Mouse (Mus musculus) midbrain, postnatal 0 days (tissue): Measurements from ENCODE around the gene Slc2a5. TPM values are rescaled to one million over a fixed set of nuclear protein-coding genes. Genes with fewer than 3 reads are reported as not detected.

ENCODE experiments used
- ATAC-seq: fragments of 200-750 bp; cut with Nextera tagmentation; 2 replicates; pipeline ENCODE4 v1.8.0; 2017; ENCODE audit warnings: moderate number of reproducible peaks, mild to moderate bottlenecking, moderate TSS enrichment, moderate library complexity; ENCODE audit not compliant: low FRiP score
- DNase-seq: peaks from one replicate; pipeline ENCODE4 v3.0.0-alpha.2; 2015; ENCODE audit warnings: low spot score
- H3K27ac ChIP-seq: fragments of 300-500 bp; sonication (generic); 2 replicates; pipeline ENCODE4 v1.5.1; 2014; ENCODE audit warnings: low read depth, mild to moderate bottlenecking, low read length, mixed read lengths
- H3K27me3 ChIP-seq: fragments of 300-500 bp; sonication (generic); 2 replicates; pipeline ENCODE4 v1.6.1; 2014; ENCODE audit warnings: low read length, control low read depth, mixed read lengths; ENCODE audit not compliant: insufficient read depth
- H3K36me3 ChIP-seq: fragments of 300-500 bp; sonication (generic); 2 replicates; pipeline ENCODE4 v1.6.1; 2014; ENCODE audit warnings: low read length, control low read depth, mixed read lengths; ENCODE audit not compliant: insufficient read depth
- H3K4me1 ChIP-seq: fragments of 300-500 bp; sonication (generic); 2 replicates; pipeline ENCODE4 v1.6.1; 2014; ENCODE audit warnings: mild to moderate bottlenecking, control low read depth, antibody characterized with exemption, low read length, mixed read lengths; ENCODE audit not compliant: insufficient read depth
- H3K4me2 ChIP-seq: fragments of 300-500 bp; sonication (generic); 2 replicates; pipeline ENCODE4 v1.6.1; 2014; ENCODE audit warnings: low read depth, mild to moderate bottlenecking, low read length, mixed read lengths; ENCODE audit not compliant: poor library complexity, severe bottlenecking
- H3K4me3 ChIP-seq: fragments of 300-500 bp; sonication (generic); 2 replicates; pipeline ENCODE4 v1.5.1; 2014; ENCODE audit warnings: low read depth, mild to moderate bottlenecking, low read length, moderate library complexity
- H3K9ac ChIP-seq: fragments of 300-500 bp; sonication (generic); replicated peaks from 2 replicates; pipeline ENCODE4 v1.6.1; 2014; ENCODE audit warnings: mild to moderate bottlenecking, low read length, moderate library complexity, mixed read lengths; ENCODE audit not compliant: poor library complexity, severe bottlenecking
- H3K9me3 ChIP-seq: fragments of 300-500 bp; sonication (generic); 2 replicates; pipeline ENCODE4 v1.6.1; 2016; ENCODE audit warnings: low read length, control low read depth
- CTCF ChIP-seq: IDR thresholded peaks from 2 replicates; pipeline ENCODE4 v1.5.1; 2016; ENCODE audit warnings: antibody characterized with exemption, mild to moderate bottlenecking
- WGBS: fragments of 180-500 bp; shearing (Covaris S2); extraction: QIAGEN DNeasy Blood & Tissue Kit; methylation state at CpG from one replicate; pipeline ENCODE4 v1.1.7; 2014; 5-methylcytosine and 5-hydroxymethylcytosine counted together
- polyA plus RNA-seq: library from polyadenylated mRNA; unstranded; fragments of >200 nt; fragmentation: Nextera tagmentation; extraction: Ambion mirVana; gene quantifications from 2 replicates; pipeline ENCODE4 v1.2.1, GENCODE M21; 2015
- total RNA-seq: library from RNA; depleted of rRNA; stranded (reverse); fragments of >200 nt; gene quantifications from 2 replicates; pipeline ENCODE4 v1.2.3, GENCODE M21; 2014

Slc2a5 gene
- total and polyA plus RNA-seq, 2 experiments from 2014 or later, result 3.2 to 4.3 TPM

- H3K4me2 ChIP-seq, result no peak overlapping the region
- no peak overlapping the region for H3K9ac ChIP-seq
- WGBS, result 85% methylated on average over 7 of the region's 7 CpGs
- peaks cover 3% of the 10 kb centered on the region; the same call in 1 of the 2 replicates for H3K4me1 ChIP-seq
- no peak overlapping the region for H3K27ac ChIP-seq
- H3K27me3 ChIP-seq, result no peaks in the 10 kb centered on the region
- no peaks in the 10 kb centered on the region for H3K36me3 ChIP-seq
- no peak for TF ChIP-seq CTCF
- H3K9me3 ChIP-seq, result no peaks in the 10 kb centered on the region
- H3K4me3 ChIP-seq, result no peak overlapping the region
- no peak for DNase-seq
- 0 out of 2 replicates have a peak, but pooled peaks have one; percentile 3 for ATAC-seq
Measured at GRCm38 (mm10) chr4:150137368-150138083, 18.4 kb downstream of the Slc2a5 start.

- Histone ChIP-seq H3K27me3 (no peaks in the 10 kb centered on the region), H3K9me3 (no peaks in the 10 kb centered on the region), H3K27ac (0 out of 2 replicates have a peak overlapping the region, but pooled peaks have one; percentile 51), H3K9ac (0 out of 2 replicates have a peak overlapping the region, but pooled peaks have one; percentile 37), H3K4me1 (peaks cover 3% of the 10 kb centered on the region; the same call in 1 of the 2 replicates), H3K4me3 (peak overlapping the region; percentile 22), H3K4me2 (peak overlapping the region; percentile 36), H3K36me3 (no peaks in the 10 kb centered on the region)
- DNase-seq, result peak; percentile 86
- ATAC-seq, result peak; percentile 80
- no peak; the same call in 1 of the 2 replicates for TF ChIP-seq CTCF
- WGBS, result 33% methylated on average over 9 of the region's 9 CpGs
Measured at GRCm38 (mm10) chr4:150138084-150138543, 19.0 kb downstream of the Slc2a5 start.

GRCm38 (mm10) chr4:150139090-150139489 is 20.0 kb downstream of the Slc2a5 start:
- DNase-seq (no peak), ATAC-seq (no peak)
- Histone ChIP-seq H3K27ac (no peak overlapping the region), H3K36me3 (no peaks in the 10 kb centered on the region), H3K4me3 (no peak overlapping the region), H3K27me3 (no peaks in the 10 kb centered on the region), H3K4me2 (no peak overlapping the region), H3K4me1 (peaks cover 3% of the 10 kb centered on the region; the same call in 1 of the 2 replicates), H3K9ac (no peak overlapping the region), H3K9me3 (no peaks in the 10 kb centered on the region)
- TF ChIP-seq CTCF, result no peak
- 76% methylated on average over 13 of the region's 13 CpGs for WGBS

GRCm38 (mm10) chr4:150140346-150140745 is 21.3 kb downstream of the Slc2a5 start:
- no peak overlapping the region for H3K4me3 ChIP-seq

GRCm38 (mm10) chr4:150144242-150144641 is 25.2 kb downstream of the Slc2a5 start:
- TF ChIP-seq CTCF, result no peak
- H3K9ac ChIP-seq, result no peak overlapping the region
- ATAC-seq, result no peak
- no peaks in the 10 kb centered on the region for H3K4me1 ChIP-seq
- no peaks in the 10 kb centered on the region for H3K27me3 ChIP-seq
- no peaks in the 10 kb centered on the region for H3K9me3 ChIP-seq
- 14% methylated on average over 12 of the region's 12 CpGs for WGBS
- no peak overlapping the region for H3K4me3 ChIP-seq
- H3K36me3 ChIP-seq, result no peaks in the 10 kb centered on the region
- H3K4me2 ChIP-seq, result no peak overlapping the region
- DNase-seq, result no peak
- H3K27ac ChIP-seq, result no peak overlapping the region

More at GRCm38 (mm10) chr4:150140346-150140745, 21.3 kb downstream of the Slc2a5 start:
- H3K27ac ChIP-seq, result no peak overlapping the region
- H3K36me3 ChIP-seq, result no peaks in the 10 kb centered on the region
- no peaks in the 10 kb centered on the region for H3K27me3 ChIP-seq
- no peak overlapping the region for H3K9ac ChIP-seq
- TF ChIP-seq CTCF, result no peak
- WGBS, result 69% methylated on average over 7 of the region's 7 CpGs
- ATAC-seq (no peak), DNase-seq (no peak)
- H3K4me1 ChIP-seq, result peaks cover 3% of the 10 kb centered on the region; the same call in 1 of the 2 replicates
- H3K9me3 ChIP-seq, result no peaks in the 10 kb centered on the region
- H3K4me2 ChIP-seq, result no peak overlapping the region

- no peaks in the 10 kb centered on the region for H3K27me3 ChIP-seq
- 88% methylated on average over 4 of the region's 4 CpGs for WGBS
- no peak overlapping the region for H3K4me3 ChIP-seq
- no peak overlapping the region for H3K27ac ChIP-seq
- no peak overlapping the region for H3K9ac ChIP-seq
- H3K4me2 ChIP-seq, result no peak overlapping the region
- ATAC-seq (no peak), DNase-seq (no peak)
- no peaks in the 10 kb centered on the region for H3K36me3 ChIP-seq
- no peak for TF ChIP-seq CTCF
- no peaks in the 10 kb centered on the region for H3K4me1 ChIP-seq
- H3K9me3 ChIP-seq, result no peaks in the 10 kb centered on the region
Measured at GRCm38 (mm10) chr4:150146286-150146685, 27.2 kb downstream of the Slc2a5 start.
